Mouse (Mus musculus) adrenal gland, postnatal 36 days (tissue): ENCODE results near the gene Spop. TPM values are rescaled to one million over a fixed set of nuclear protein-coding genes. Genes with fewer than 3 reads are reported as not detected.
"Not testable (repeated sequence)": the region's sequence is repeated elsewhere in the genome, so short reads cannot be mapped to it uniquely, and the experiment has no call there.

Source experiments
- DNase-seq, 2 experiments: peaks; one replicate each; pipeline ENCODE4 v3.0.0; 2021; ENCODE audit warnings: mixed read lengths in 1 of 2
- total RNA-seq, 2 experiments: library from RNA; stranded (reverse); gene quantifications; 2 replicates each; pipeline ENCODE4 v1.2.3; 2021

Gene Spop
- total RNA-seq, 2 experiments from 2014 or later = 154 TPM

DNA sequence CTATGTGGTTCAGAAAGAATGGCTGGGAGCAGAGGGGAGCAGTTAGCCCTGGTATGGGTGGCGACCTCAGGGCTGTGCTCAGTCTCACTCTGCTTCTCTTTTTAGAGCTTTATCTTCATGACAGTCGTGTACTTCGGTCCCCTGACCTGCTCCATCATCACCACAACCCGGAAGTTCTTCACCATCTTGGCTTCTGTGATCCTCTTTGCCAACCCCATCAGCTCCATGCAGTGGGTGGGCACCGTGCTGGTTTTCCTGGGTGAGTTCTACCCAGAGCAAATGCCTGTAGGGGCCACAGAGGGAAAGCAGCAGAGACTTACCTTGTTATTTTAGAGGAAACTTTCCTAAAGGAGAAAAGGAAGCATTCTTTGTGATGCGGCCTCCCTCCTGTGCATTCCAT lies 23.5 kb upstream of the Spop start:
- DNase-seq = no peak

DNA sequence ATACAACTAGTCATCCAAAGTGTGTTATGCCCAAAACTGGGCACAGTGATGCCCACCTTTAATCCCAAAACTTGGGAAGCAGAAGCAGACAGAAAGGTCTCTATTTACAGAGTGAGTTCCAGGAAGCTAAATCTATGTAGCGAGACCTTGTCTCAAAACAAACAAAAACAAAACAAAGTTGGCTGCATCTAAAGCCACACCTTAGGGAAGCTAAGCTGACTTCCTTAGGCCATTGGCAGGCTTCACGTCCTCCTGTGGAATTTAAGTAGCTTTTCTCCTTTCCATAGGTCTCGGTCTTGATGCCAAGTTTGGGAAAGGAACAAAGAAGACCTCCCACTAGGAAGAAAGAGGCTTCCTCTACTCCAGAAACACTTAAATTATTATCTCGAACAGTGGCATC lies 22.7 kb upstream of the Spop start:
- DNase-seq = no peak

DNA sequence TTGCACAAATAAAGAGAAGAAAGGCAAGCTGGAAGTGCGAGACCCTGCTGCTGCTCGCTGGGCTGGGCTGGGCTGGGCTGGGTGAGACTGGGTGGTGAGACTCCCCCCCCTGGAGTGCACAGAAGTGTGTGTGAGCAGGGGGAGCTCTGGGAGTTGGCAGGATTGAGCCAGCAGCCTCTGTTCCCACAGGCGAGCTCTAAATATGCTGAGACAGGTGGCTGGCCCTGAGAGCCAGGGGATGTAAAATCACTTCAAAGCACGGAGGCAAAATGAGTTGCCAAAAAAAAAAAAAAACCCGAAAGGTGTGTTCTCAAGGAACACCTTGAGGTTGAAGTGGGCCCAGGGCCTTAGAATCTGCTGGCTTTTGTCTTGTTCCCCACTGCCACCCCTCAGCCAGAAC lies 22.1 kb upstream of the Spop start:
- no peak for DNase-seq

DNA sequence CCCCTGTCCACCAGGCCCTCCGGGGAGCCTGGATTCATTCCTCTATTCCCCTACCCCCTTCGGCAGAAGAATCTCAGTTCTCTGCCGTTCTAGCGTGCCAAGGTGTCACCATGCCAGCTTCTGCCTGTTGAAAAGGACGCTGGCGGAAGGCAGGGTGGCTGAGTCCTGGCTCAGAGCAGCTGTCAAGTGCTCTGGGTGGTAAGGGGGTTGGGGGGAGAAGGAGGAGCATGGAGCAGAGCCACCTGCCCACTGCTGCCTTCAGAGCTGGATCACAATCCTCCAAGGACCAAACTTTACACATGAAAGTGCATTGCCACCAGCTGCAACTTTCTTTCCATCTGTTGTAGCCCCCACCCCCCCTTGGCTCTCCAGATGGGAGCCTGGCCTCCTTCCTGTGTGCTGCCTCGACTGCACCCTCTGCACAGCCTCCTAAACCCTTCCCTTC lies 21.6 kb upstream of the Spop start:
- peak in 1 of 2 experiments; percentile 26 for DNase-seq

DNA sequence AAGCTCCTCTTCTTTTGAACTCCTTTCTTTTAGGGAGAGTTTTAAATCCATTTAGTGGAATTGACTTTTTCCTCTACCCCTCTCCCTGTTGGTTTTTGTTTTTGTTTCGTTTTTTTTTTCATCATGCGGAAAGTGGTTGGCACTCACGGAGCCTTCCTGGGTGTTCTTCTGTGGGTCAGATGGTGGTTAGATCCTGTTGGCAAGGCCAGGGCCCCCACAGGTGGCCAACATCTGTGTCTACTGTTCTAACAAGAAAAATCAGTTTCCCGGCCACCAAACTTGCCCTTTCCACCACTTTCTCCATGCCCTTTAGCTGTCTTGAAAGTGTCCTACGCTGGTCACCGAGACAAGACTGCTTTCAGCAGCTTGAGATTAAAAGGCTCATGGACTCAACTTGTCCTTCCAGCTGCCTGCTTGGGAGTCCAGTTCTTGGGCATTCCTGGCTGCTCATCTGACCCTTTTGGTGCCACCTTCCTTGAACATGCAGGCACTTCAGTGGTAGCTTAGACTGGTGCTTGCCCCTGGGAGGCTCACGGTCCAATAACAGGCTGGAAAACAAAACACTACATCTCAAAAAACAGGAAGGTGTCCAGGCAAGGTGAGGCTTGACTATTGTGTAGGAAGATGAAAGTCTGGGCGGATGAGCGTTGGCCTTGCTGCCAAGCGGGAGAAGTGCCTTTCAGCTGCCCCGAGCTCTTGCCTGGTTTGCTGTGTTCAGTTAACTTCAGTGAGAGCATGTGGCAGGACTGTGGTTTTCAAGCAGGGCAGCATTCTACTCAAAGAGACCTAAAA lies 21.0 kb upstream of the Spop start:
- DNase-seq = no peak

DNA sequence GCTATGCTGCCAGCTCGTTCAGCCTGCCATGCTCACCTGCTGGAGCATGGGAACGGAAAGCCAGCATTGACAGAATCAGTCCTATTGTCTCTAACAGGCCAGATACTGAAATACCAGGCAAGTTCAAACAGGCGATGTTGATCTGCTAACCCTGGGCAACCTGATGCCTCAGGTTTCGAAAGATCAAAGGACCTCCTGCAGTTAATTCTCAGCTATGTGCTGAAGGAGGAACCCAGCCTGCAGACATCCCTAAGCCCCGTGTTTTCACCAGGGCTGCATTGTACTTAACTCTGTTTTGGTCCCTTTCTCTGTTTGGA lies 20.4 kb upstream of the Spop start:
- no peak for DNase-seq

DNA sequence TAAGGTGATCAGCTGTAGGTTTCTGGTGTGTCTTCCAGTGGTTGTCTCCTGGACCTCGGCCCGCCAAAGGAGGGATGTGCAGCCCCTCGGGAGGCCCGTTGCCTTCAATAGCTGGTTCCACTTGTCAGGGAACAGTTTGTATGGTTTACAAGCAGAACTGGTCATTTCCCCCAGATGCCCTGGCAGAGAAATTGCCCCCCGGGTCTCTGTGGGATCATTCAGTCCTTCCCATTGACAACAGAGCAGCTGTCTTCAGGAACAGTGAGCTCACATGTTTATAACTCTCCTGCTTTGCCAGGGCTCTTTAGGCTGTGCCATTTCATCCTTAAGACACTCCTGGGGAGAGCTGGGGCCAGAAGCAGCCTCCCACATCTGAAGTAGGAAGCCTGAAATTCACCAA lies 19.8 kb upstream of the Spop start:
- DNase-seq = no peak

DNA sequence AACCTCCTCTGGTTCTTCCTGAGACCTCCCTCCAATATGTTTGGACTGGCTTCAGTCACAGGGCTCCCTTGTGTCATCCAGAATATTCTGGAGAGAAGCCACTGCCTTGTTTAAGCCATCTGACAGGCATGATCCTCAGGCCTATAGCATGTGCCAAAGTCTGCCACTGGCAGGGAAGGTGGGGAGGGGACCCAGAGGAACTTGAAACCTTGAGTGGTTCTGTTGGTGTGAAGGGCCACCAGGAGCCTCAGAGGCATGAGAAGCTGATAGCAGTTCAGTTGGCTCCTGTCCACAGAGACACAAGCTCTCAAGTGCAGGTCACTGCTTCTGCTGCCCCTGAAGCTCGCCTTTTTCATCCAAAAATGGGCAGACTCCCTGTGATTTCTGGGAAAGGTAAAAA lies 17.3 kb upstream of the Spop start:
- DNase-seq = no peak

DNA sequence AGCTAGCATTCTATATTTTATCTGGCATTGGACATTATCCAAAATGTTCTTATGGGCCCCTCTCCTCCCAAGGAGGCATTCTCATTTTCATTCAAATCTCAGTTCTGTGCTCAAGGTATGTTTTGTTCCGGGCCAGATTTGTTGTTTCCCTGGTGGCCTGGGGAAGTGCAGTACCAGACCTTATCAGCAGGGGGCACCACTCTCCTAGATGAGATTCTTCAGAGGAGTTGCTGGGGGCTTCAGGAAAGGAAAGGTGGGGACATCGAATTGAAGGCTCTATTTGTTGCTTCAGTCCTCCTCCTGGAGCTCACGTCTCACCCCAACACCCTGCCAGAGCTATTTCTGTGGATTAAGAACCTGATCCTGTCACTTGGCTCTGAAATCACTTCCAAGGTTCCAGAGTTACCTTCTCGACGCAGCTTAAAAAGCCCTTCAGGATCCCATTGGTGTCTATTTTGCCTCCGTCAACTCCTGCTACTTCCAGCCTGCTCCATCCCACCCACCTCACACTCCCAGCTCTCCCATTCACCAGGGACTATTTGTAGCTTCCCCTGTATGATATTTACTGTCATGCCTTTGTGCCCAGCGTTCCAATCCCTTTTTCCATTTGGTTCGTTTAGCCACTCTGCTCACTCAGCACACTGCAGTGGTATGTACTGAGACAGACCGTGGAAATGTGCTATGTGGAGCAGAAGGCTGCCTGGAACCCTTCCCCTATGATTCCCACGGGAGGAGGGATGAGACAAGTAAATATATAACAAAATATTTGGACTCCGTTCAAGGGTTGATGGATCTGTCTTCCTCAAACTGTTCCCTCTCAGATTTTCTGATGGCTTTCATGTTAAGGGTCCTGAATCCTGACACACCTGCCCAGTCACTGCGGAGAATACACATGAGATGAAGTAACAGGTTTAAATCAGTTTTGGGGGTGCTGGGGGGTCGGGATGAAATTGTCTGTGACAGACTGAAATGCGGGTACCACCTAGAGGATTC lies 15.7 kb upstream of the Spop start:
- DNase-seq = peak; percentile 76 to 80

DNA sequence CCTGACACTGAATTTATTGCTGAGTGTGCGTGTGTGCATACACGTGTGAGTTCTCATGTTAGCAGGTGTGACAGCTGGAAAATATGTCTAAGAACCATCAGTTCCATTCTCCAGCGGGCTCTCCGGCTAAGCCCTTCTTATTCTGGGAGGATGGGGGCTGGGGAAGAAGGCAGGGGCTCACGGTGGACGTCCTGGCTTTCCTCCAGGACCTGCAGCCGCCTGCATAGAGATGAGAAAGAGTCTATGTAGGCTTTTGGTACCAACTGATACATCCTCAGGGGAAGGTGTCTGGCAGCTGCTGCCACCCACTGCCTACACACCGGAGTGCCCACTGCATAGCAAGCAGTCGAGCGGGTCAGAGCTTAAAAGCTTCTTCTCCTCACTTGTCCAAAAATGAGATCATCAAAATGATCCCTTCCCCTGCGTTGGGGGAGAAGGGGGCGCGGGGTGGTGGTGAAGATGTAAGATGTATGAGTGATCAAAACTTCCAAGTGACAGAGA lies 14.3 kb upstream of the Spop start:
- no peak for DNase-seq

DNA sequence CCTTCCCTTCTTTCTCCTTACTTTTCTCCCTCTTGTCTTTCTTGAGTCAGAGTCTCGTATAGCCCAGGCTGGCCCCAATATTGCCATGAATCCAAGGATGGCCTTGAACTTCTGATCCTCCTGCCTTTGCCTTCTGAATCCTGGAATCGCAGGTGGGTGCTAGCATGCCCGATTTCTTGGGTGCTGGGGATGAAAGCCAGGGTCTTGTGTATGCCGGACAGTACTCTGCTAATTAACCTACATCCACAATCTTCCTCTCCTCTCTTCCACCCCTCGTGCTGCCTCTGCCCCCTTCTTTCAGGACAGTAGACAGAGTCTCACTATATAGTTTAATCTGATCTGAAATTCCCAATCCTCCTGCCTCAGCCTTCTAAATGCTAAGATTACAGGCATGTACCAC lies 12.3 kb upstream of the Spop start:
- DNase-seq = no peak

DNA sequence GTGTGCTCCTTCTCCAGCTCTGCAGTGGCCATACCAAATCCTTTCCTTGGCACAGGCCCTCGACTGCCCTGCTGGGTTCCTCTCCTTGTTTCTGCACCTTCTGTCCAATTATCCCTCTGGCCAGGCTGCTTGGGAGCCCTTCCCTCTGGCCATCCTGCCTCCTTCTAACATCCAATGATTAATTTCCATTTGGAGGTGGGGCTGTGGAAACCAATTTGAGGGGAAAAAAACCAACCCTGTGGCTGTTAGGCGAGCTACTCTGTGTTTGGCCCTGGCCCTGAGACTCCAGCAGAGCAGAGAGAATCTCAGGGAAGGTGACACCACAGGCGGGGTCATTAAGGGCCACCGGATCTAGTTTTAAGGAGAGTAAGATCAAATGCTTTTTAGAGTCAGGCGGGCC lies 11.7 kb upstream of the Spop start:
- peak; percentile 47 to 61 for DNase-seq

DNA sequence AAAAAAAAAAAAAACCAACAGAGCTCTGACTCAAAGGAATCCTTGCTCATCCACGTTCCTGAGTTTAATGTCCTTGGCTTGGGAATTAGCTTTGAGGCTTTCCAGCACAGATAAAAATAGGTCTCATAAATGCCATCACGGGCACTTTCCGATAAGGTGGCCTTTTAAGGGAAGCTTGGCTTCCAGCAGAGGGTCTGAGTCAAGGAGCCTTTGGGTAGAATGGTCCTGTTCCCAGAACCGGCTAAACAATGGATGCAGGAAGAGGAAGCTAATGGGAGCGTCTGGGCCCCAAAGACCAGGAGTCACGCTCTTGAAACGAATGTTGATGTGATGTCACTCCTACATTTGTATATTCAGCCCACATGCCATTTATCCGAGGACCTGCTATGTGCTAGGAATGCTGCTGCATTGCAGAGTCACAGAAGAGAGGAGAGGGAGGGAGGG lies 11.2 kb upstream of the Spop start:
- DNase-seq = peak; percentile 65 to 66

DNA sequence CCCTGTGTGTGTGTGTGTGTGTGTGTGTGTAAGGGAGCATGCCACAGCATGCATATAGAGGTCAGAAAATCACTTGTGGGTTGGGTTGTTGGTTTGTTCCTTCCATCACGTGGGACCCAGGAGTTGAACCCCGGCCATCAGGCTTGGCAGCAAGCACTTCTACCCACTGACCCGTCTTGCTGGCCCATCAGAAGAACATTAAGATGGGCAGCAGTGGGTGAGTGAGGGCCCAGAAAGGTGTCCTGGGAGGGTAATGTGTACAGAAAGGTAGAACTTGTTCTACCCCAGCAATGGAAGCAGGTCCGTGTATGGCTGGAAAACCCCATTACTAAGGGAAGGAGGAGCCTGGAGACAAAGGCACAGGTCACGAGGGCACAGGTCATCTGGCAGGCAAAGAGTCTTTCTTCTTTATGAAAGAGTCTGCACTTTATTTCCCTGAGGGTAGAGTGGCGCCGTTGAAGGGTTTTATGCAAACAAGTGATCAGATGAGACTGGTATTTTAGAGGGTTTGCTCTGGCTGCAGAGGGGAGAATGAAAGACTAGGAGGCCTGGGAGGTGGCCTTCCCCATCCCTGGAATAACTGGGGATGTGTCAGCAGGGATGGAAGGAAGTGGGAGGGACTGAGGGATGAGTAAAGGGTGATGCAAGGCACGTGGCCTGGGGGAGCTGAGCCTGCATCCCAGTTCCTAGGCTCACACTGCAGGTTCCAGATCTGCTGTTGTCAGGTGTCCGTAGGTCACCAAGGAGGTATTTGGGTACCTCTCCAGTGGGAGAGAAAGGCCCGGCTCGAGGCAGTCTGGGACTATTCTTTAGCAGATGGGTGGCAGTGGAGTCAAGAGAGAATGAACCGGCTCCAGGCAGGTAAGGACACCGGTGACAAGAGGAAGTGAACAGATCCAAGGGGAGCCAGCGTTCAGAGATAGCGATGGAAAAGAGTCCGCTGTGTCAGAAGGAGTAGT lies 10.2 kb upstream of the Spop start:
- DNase-seq = peak; percentile 60 to 61

DNA sequence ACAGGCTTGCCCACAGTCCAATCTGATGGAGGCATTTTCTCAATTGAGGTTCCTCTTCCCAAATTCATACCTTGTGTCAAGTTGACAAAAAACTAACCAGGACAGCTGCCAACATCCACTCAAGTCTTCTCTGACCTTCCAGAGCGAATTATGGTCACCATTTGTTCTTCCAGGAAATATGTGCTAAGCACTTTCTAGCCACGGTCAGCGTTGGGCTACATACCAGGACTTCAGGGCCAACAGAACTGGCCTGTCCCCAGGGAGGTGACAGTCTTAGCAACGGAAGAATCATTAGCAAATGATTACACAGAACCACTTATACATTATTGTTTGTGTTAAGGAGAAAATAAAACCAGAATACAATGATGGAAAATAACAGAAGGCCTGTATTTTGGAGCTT lies 8.1 kb upstream of the Spop start:
- DNase-seq = peak; percentile 24 to 52

DNA sequence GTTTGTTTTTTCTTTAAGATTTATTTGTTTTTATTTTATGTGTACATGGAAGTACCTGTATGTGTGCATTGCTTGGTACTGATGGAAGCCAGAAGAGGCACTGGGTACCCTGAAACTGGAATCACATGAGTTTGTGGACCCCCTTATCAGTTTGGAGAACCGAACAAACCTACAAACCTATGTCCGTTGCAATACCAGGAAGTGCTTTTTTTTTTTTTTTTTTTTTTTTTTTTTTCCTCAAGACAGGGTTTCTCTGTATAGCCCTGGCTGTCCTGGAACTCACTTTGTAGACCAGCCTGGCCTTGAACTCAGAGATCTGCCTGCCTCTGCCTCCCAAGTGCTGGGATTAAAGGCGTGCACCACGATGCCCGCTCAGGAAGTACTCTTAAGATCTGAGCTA lies 7.5 kb upstream of the Spop start:
- DNase-seq = not testable (repeated sequence)

DNA sequence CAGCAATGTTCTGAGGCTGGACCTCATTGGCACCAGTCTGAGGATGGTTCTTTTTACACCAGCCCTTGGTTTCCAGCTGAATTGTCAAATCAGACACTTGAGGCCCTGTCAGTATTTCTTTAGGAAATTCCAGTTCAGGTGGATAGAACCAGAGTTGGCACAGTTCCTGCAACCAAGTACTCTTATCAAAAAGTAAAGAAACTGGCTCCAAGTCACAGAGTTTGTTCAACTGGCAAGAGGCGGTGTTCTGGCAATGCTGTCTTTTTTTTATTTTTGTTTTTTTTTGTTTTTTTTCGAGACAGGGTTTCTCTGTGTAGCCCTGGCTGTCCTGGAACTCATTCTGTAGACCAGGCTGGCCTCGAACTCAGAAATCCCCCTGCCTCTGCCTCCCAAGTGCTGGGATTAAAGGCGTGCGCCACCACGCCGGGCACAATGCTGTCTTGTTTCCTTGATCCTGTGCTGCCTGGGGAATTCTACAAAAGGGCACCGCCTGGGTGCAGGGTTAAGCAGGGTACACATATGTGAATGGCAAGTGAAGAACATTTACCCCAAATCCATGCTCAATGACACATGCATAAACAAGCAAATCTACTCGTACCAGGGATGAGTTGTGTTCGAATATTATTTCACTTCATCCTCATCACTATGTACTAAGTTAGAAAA lies 4.3 kb upstream of the Spop start:
- no peak for DNase-seq

DNA sequence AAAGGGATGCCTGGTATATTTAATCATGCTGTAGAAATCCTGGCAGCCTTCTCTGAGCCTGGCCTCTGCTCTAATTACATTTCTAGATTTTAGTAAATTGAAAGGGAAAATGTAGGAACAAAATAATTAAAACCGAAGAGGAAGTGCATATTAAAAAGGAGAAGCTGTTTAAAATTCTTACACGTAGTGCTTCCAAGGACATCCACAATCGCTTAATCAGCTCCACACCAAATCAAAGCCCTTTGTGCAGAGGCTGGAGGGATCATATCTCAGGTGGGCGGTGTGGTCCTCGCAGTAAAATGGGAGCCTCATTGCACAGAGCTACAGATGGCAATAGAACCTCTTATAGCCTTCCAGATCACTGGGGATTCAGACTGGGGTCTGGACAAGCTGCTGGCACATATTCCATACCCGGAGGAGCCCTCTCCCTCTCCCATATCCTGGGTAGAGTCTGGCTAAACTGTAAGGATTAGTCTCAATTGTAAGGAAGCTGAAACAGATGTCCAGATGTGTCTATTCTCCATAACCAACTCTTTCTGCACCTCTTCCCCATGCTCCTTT lies 2.3 kb upstream of the Spop start:
- DNase-seq = no peak

DNA sequence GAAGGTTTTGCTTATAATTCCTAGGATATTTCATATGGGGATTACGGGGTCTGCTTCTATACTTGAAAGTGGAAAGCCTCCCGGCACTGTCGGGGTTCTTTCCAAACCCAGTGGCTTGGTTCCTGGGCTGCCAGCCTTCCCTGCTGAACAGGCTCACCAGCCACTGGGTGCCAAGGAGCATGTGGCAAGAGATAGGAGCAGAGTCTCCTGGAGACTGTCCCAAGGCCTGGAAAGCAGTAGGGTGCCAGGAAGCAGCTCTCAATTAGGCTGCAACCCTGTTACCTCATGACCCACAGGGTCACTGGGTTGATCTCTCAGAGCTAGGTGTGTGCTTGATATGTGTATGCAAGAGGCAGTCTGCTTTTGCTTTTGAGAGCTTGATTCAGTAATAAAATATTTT lies 1.3 kb upstream of the Spop start:
- peak; percentile 77 to 84 for DNase-seq

DNA sequence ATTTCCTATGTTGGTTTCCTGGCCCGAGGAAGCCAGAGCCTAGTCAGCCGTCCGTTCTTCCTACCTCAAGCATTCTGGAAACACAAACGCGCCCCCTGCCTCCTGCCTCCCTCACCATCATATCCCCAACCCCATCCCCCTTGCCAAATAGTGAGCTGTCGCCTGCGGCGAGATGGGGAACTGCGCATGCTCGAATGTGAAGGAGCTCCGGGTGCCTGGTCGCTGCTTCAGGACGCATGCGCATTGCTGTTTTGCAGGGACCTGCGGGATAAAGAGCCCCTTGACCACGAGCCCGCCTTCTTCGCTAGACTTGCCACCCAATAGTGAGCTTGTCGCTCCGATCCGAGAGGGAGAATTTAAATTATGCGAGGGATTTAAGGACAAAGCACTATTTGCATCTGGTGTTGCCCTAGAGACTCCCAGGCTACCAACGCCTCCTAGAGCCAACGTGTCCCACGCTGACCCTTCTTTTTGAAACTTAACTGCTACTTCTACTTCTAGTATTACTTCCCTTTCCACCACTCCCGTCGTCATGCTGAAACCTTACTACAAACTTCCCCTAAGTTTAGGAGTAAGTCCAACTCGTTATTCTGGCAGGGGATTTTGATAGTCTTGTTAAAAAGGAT lies 769 bp downstream of the Spop start:
- DNase-seq = peak; percentile 96
